Mouse (Mus musculus) stomach, embryonic 15.5 days (tissue): ENCODE results near the gene D430042O09Rik. TPM values are rescaled to one million over a fixed set of nuclear protein-coding genes. Genes with fewer than 3 reads are reported as not detected.

Experiments used
- ATAC-seq: fragments of 200-750 bp; cut with Nextera tagmentation; 2 replicates; pipeline ENCODE4 v1.8.0; 2017; ENCODE audit warnings: low read depth, moderate number of reproducible peaks, moderate TSS enrichment; ENCODE audit not compliant: insufficient read depth, low FRiP score
- H3K27ac ChIP-seq: fragments of 300-500 bp; sonication (generic); 2 replicates; pipeline ENCODE4 v1.5.1; 2015; ENCODE audit warnings: mild to moderate bottlenecking, inconsistent platforms
- H3K27me3 ChIP-seq: fragments of 300-500 bp; sonication (generic); replicated peaks from 2 replicates; pipeline ENCODE4 v1.6.1; 2015; ENCODE audit warnings: inconsistent platforms
- H3K36me3 ChIP-seq: fragments of 300-500 bp; sonication (generic); 2 replicates; pipeline ENCODE4 v1.6.1; 2015; ENCODE audit warnings: inconsistent platforms
- H3K4me1 ChIP-seq: fragments of 300-500 bp; sonication (generic); 2 replicates; pipeline ENCODE4 v1.6.1; 2015; ENCODE audit warnings: inconsistent platforms
- H3K4me2 ChIP-seq: fragments of 300-500 bp; sonication (generic); 2 replicates; pipeline ENCODE4 v1.6.1; 2015; ENCODE audit warnings: mild to moderate bottlenecking, inconsistent platforms
- H3K4me3 ChIP-seq: fragments of 300-500 bp; sonication (generic); replicated peaks from 2 replicates; pipeline ENCODE4 v1.5.1; 2015; ENCODE audit warnings: inconsistent platforms
- H3K9ac ChIP-seq: fragments of 300-500 bp; sonication (generic); 2 replicates; pipeline ENCODE4 v1.6.1; 2015; ENCODE audit warnings: inconsistent platforms
- H3K9me3 ChIP-seq: fragments of 300-500 bp; sonication (generic); 2 replicates; pipeline ENCODE4 v1.6.1; 2016; ENCODE audit warnings: inconsistent platforms
- WGBS: fragments of 180-500 bp; shearing (Covaris S2); methylation state at CpG from one replicate; pipeline ENCODE4 v1.1.7; 2015; 5-methylcytosine and 5-hydroxymethylcytosine counted together
- polyA plus RNA-seq: library from polyadenylated mRNA; unstranded; fragments of >200 nt; fragmentation: Nextera tagmentation; extraction: Ambion mirVana; gene quantifications from 2 replicates; pipeline ENCODE4 v1.2.1, GENCODE M21; 2015

Gene D430042O09Rik
- polyA plus RNA-seq, 1 experiment from 2014 or later, result 6.0 TPM

DNA sequence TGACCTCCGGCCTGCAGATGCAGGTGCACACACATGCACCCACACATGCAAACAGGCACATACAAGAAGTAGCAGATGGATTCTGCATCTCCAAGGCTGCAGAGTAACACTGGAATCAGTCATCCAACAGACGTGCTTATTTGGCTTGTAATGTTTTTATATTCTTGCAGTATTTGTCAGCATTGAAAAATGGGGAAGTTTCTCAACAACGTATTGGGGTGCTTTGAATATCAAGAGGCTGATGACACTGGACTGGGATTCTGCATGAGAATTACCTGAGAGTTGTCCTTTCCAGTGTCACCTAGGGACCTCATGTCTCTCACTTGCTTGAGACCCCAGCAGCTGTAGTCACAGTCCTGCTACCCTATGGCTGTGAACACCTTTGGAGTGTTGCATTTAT is 7.1 kb downstream of the D430042O09Rik start:
- Histone ChIP-seq H3K36me3 (no peaks in the 10 kb centered on the region), H3K9me3 (no peaks in the 10 kb centered on the region), H3K4me1 (peaks cover 7% of the 10 kb centered on the region; the same call in 1 of the 2 replicates), H3K9ac (no peak overlapping the region), H3K4me3 (no peak overlapping the region), H3K27me3 (no peaks in the 10 kb centered on the region), H3K27ac (no peak overlapping the region), H3K4me2 (no peak overlapping the region)
- 79% methylated on average over 3 of the region's 3 CpGs for WGBS
- no peak for ATAC-seq

DNA sequence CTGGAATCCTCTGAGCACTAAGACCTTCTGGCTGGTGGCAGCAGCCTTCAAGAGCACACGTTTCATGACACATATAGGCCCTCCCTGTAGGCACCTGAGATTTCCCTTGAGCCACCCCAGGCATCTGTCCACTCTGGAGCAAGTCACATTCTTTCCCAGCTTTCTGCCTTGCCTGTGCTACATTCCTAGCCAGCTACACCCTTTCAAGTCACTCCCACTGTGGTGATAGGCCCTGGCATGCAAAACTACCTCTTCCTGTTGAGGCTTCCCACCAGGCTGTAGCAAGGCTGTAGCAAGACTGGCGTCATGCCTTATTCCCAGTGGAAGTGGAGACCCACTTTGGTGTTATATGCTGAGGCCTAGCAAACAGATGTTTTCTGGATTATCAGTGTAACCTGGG is 9.0 kb downstream of the D430042O09Rik start:
- Histone ChIP-seq H3K9me3 (no peaks in the 10 kb centered on the region), H3K9ac (no peak overlapping the region), H3K4me3 (no peak overlapping the region), H3K4me2 (no peak overlapping the region), H3K27ac (peak overlapping the region; percentile 44), H3K4me1 (peaks cover 7% of the 10 kb centered on the region; the same call in 1 of the 2 replicates), H3K36me3 (no peaks in the 10 kb centered on the region), H3K27me3 (no peaks in the 10 kb centered on the region)
- WGBS, result 57% methylated on average over 2 of the region's 2 CpGs
- ATAC-seq, result no peak

- no peaks in the 10 kb centered on the region for H3K36me3 ChIP-seq
- no peak overlapping the region for H3K27ac ChIP-seq
- H3K4me1 ChIP-seq, result peaks cover 7% of the 10 kb centered on the region; the same call in 1 of the 2 replicates
- no peak overlapping the region for H3K4me2 ChIP-seq
- ATAC-seq, result no peak
- H3K9me3 ChIP-seq, result no peaks in the 10 kb centered on the region
- H3K9ac ChIP-seq, result no peak overlapping the region
- no peaks in the 10 kb centered on the region for H3K27me3 ChIP-seq
- no peak overlapping the region for H3K4me3 ChIP-seq
These were observed 9.9 kb downstream of the D430042O09Rik start for GRCm38 (mm10) chr7:125717612-125718011.

- Histone ChIP-seq H3K36me3 (no peaks in the 10 kb centered on the region), H3K9ac (no peak overlapping the region), H3K4me2 (no peak overlapping the region), H3K4me3 (no peak overlapping the region), H3K27ac (no peak overlapping the region), H3K4me1 (peaks cover 7% of the 10 kb centered on the region; the same call in 1 of the 2 replicates), H3K27me3 (no peaks in the 10 kb centered on the region), H3K9me3 (no peaks in the 10 kb centered on the region)
- WGBS, result 56% methylated on average over 5 of the region's 5 CpGs
- no peak for ATAC-seq
These were observed 12.7 kb downstream of the D430042O09Rik start for GRCm38 (mm10) chr7:125720370-125720769.

DNA sequence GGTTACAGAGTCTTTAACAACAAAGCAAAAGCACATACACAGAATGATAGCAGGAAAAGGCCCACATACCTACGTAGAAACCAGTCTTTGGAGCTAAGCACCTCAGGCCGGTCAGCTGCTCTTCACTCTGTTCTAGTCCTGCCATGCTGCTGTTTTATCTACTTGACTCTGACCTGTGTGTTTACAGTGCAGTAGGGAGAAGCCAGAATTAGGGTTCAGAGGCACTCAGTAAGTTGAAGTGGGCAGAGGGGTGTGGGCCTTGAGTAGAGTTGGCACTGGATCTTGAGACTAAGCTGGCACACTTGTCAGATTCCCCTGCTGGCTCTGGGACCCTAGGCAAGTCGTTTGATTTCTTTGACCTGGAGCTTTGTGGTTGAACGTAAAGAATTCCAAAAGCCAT is 13.3 kb downstream of the D430042O09Rik start:
- Histone ChIP-seq H3K27me3 (no peaks in the 10 kb centered on the region), H3K27ac (no peak overlapping the region), H3K36me3 (no peaks in the 10 kb centered on the region), H3K4me2 (no peak overlapping the region), H3K9ac (no peak overlapping the region), H3K4me3 (no peak overlapping the region), H3K9me3 (no peaks in the 10 kb centered on the region), H3K4me1 (peaks cover 7% of the 10 kb centered on the region; the same call in 1 of the 2 replicates)
- 80% methylated on average over 4 of the region's 4 CpGs for WGBS
- no peak for ATAC-seq

- H3K4me1 ChIP-seq, result no peaks in the 10 kb centered on the region
- H3K27me3 ChIP-seq, result no peaks in the 10 kb centered on the region
- no peaks in the 10 kb centered on the region for H3K36me3 ChIP-seq
- no peak overlapping the region for H3K4me2 ChIP-seq
- H3K9ac ChIP-seq, result no peak overlapping the region
- H3K9me3 ChIP-seq, result no peaks in the 10 kb centered on the region
- no peak for ATAC-seq
- no peak overlapping the region for H3K4me3 ChIP-seq
- H3K27ac ChIP-seq, result no peak overlapping the region
These were observed 14.4 kb downstream of the D430042O09Rik start for GRCm38 (mm10) chr7:125722127-125722526.

DNA sequence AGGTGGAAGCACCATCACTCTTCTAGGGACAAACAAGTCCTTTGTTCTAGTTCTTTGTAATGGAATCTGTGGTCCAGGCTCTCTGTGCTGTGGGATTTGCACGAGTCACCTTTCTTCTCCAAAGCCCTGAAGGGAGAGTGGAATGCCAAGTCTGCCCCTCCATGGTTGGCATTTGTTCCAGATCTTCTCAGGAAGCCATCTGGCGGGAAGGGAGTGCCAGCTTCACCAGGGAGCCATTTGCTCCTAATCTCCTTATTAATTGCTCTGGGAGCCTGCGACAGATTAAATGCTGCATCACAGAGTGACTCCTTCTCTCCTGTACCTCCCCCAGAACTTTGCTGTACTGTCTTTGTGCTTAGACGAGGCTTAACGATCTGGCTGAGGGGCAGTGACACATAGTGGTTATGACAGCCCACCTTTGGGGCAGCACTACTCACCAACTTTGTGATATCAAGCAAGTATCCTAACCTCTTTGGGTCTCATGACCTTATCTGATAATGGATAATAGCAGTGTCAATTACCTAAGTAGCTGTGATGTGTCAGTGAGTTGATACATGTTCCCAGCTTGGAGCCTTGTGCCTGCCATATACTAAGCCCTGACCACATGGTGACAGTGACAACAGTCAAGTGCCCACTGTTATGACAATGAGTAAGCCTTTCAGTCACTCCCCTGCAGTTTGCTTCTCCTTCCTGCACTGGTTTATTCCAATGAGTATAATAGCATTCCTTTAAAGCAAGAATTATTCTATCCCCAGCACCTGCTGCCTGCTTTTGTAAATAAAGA is 15.7 kb downstream of the D430042O09Rik start:
- Histone ChIP-seq H3K4me1 (no peaks in the 10 kb centered on the region), H3K4me3 (no peak overlapping the region), H3K9ac (no peak overlapping the region), H3K27ac (no peak overlapping the region), H3K27me3 (no peaks in the 10 kb centered on the region), H3K4me2 (no peak overlapping the region), H3K9me3 (no peaks in the 10 kb centered on the region), H3K36me3 (no peaks in the 10 kb centered on the region)
- no peak for ATAC-seq
- 47% methylated on average over 5 of the region's 5 CpGs for WGBS

- ATAC-seq, result no peak
These were observed 24.0 kb downstream of the D430042O09Rik start for GRCm38 (mm10) chr7:125731679-125732078.

DNA sequence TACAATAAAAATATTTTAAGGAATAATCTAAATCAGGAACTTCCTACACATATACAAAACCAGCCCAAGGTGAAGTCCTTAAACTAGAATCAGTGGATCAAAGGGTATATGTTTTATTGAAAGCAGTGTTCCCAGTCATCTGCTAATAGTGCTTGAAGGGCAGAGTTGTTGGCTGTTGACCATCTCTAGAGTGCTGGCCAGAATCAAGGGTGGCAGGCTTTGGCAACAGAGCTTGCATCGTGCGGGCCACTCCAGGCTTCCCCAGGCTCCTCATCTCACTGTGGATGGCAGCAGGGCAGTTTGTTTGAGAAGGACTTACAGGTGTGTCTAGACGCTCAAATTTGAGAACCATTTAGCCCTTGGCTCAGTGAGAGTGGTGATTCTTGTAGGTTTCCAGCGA is 26.1 kb downstream of the D430042O09Rik start:
- no peaks in the 10 kb centered on the region for H3K9me3 ChIP-seq

More at GRCm38 (mm10) chr7:125731679-125732078, 24.0 kb downstream of the D430042O09Rik start:
- Histone ChIP-seq H3K9ac (no peak overlapping the region), H3K27me3 (no peaks in the 10 kb centered on the region), H3K9me3 (no peaks in the 10 kb centered on the region), H3K27ac (no peak overlapping the region), H3K4me2 (no peak overlapping the region), H3K4me1 (no peaks in the 10 kb centered on the region), H3K36me3 (no peaks in the 10 kb centered on the region), H3K4me3 (no peak overlapping the region)

DNA sequence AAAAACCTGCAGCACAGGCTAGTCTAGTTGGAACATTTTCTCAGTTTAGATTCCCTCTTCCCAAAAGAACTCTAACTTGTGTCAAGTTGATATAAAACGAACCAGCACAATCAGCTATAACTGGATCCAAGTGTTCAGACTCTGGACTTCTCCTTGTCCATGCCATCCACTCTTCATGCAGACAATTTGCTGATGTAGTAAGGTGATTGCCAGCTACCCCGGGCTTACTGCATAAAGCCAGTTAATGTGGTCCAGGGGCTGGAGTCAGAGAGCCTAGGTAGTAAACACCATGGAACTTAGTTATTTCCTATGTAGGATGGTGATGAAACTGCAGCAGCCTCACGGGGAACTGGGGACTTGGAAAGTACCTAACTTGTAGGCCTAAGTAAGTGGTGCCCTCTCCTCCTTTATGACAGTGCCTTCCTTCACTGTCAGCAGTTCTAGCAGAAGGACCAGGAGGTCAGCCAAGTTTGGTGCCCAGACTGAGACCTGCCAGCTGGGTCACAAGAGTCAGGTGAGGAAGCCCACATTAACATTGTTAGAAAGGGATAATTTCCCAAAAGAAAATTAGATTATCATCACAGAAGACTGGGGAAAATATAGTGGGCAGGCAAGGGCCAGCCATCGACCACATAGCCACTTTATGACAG is 28.8 kb downstream of the D430042O09Rik start:
- Histone ChIP-seq H3K27ac (no peak overlapping the region), H3K9me3 (no peaks in the 10 kb centered on the region), H3K4me3 (no peak overlapping the region), H3K27me3 (no peaks in the 10 kb centered on the region), H3K9ac (no peak overlapping the region), H3K4me1 (no peaks in the 10 kb centered on the region), H3K4me2 (no peak overlapping the region), H3K36me3 (no peaks in the 10 kb centered on the region)
- WGBS, result 72% methylated on average over 4 of the region's 4 CpGs
- no peak for ATAC-seq

More for the DNA sequence above, 26.1 kb downstream of the D430042O09Rik start:
- Histone ChIP-seq H3K9ac (no peak overlapping the region), H3K4me2 (no peak overlapping the region), H3K27ac (no peak overlapping the region), H3K4me1 (no peaks in the 10 kb centered on the region), H3K27me3 (no peaks in the 10 kb centered on the region), H3K36me3 (no peaks in the 10 kb centered on the region), H3K4me3 (no peak overlapping the region)
- 94% methylated on average over 4 of the region's 4 CpGs for WGBS
- no peak for ATAC-seq

GRCm38 (mm10) chr7:125740521-125740920 is 32.8 kb downstream of the D430042O09Rik start:
- H3K9me3 ChIP-seq, result no peaks in the 10 kb centered on the region
- 73% methylated on average over 2 of the region's 2 CpGs for WGBS
- H3K27me3 ChIP-seq, result no peaks in the 10 kb centered on the region
- no peak overlapping the region for H3K9ac ChIP-seq
- no peak overlapping the region for H3K27ac ChIP-seq
- no peak overlapping the region for H3K4me2 ChIP-seq
- H3K4me1 ChIP-seq, result no peaks in the 10 kb centered on the region
- H3K4me3 ChIP-seq, result no peak overlapping the region
- no peak for ATAC-seq
- no peaks in the 10 kb centered on the region for H3K36me3 ChIP-seq

- Histone ChIP-seq H3K9ac (no peak overlapping the region), H3K4me1 (no peaks in the 10 kb centered on the region), H3K9me3 (no peaks in the 10 kb centered on the region), H3K36me3 (no peaks in the 10 kb centered on the region), H3K27ac (no peak overlapping the region), H3K4me2 (no peak overlapping the region), H3K4me3 (no peak overlapping the region), H3K27me3 (no peaks in the 10 kb centered on the region)
- 44% methylated on average over 1 of the region's 1 CpGs for WGBS
- ATAC-seq, result no peak
These were observed 33.6 kb downstream of the D430042O09Rik start for GRCm38 (mm10) chr7:125741271-125741703.
